Mouse (Mus musculus): ENCODE measurements at regions not wholly inside any gene's neighbourhood (a gene's known extent, or its start where the extent isn't known, plus 50 kb on each side); places are given as distances from the start of the nearest gene placed in this dataset.

DNA sequence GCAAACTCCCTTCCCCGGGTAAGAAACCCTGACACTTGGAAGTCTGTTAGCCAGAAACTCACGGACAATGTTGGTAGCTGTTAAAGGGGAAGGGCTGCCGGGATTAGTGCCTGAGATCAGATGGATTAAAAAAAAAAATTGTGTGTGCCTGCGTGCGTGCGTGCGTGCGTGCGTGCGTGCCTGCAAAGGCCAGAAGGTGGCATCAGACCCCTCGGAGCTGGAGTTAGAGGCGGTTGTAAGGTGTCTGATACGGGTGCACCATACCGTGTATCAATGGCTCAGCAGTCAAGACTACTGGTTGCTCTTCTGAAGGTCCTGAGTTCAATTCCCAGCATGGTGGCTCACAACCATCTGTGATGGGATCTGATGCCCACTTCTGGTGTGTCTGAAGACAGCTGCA lies 59.0 kb upstream of the Ccdc167 start:
- no peak for DNase-seq

DNA sequence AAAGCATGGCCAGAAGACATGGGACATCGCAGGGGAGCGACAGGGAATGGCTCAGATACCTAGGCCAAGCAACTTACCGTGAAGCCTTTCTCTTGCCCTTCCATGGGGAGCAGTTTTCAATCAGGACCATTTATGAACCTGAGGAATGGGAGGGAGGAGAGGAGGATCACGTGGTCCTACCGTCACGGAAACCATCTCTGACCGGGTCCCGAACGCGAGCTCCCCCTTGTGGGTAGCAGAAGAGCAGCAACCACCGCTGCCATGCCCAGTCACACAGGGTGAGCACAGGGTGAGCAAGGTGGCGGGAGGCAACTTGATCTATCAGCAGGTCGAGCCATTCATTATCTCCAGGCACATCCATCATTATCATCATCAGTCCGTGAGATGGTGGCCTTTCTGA lies 56.5 kb upstream of the Ccdc167 start:
- DNase-seq: peak; percentile 94

DNA sequence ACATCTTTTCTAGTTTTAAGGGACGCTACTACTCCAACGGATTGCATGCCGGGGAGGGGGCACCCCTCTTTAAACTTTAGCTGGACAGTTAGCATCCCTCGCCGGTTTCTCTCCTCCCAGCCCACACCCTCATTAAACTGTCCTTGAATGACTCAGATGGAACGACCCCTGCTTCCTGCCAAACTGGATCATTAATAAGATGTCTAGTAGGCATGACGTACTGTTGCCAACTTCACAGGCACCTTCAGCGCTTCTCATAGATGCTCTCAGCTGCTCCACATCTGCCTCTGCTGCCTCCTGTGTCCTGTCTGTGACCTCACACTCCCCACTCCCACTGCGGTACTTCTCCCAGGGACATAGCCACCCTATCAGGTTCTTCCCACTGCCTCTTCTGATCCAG lies 54.1 kb upstream of the Ccdc167 start:
- DNase-seq: no peak

DNA sequence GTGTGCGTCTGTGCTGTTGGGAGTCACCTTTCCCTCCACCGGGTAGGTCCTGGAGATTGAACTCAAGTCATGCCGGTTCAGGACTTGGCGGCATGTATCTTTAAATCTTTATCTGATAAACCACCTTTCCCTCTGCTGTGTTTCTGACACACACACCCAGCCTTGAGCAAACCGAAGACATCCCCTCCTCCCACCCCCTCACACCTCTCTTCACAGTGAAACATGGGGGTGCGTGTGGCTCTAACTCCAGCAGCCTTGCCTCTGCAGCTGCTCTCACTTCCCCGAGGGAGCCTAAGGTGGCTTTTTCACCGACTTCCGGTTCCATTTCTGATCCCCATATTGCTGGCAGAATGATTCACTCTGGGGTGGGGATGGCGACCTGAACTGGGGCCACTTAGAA lies 52.8 kb upstream of the Ccdc167 start:
- DNase-seq: no peak

DNA sequence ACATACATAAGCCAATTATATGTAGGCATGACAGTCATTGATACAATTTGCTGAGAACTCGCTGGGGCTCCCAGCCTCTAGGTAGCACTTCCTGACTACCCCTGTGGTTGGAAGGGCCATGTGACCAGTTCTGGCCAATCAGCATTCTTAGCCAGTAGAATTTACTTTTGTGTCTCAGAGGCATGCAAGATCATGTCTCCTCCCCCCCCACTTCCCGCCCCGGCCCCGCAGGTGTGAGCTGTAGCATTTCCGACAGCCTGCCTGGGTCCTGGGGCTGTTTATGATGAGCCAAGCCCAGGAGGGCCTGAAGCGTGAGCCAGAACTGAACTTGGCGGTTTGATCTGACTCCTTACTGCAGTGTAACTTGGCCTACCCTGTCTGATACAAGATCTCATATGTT lies 52.3 kb upstream of the Ccdc167 start:
- DNase-seq: no peak

DNA sequence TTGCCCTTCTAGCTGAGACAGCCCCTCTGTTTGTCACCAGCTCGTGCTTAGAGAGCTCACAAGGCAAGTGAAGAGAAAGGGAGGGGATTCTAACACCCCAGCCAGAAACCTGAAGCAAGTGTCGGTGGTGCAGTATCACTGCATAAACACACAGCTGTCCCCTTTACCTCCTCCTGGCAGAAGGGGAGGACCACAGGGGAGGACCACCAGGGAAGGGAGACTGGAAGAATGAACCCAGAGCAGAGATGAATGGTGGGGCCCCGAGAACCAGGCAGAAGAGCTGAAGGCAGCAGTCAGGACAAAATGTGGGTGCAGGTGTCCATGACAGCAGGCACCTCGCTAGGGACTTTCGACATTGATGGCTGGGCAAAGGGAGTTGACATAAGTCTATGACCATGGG lies 51.8 kb upstream of the Ccdc167 start:
- DNase-seq: no peak

All from heart, adult 11 months (tissue).